Mouse (Mus musculus): Measurements from ENCODE around the gene Zfp607b.

DNA sequence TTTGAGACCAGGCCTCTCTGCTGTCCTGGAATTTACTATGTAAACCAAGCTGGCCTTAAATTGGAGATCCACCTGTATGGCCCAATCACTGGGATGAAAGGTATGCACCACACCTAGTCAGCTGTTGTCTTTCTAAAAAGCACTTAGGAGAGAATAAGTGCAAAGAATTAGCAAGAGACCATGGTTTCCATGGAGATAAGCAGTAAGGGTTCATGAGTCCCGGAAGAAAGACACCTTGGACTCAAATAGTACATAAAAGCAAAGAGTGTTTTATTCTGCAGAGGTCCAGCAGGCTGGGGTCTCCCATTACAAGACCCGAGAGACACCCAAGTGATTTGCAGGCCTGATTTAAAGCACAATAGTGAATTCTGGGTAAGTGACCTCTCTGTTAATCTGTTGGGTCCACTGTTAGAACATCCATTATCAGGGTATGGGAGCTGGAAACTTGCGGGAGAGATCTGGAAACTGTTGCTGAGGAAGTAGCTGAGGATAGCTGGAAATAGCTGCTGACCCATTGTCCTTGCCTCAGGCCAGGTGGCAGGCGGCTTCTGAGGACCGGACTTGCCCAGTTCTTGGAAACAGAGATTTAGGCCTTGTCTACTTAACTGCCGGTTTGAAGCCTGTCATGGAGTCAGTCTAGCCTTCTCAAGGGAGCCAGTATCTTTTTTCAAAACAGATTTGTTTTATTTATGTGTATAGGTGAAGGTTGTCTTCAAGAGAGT is 41.7 kb upstream of the Zfp607b start:
- TF ChIP-seq CTCF (IDR thresholded peaks at IDR 0.05; ENCODE audit: insufficient read depth, low read length) = no peak
- TF ChIP-seq POLR2A (IDR thresholded peaks at IDR 0.05; ENCODE audit: borderline replicate concordance, extremely low read depth, low read depth, low read length) = no peak
